Mouse (Mus musculus): ENCODE measurements at regions not wholly inside any gene's neighbourhood (a gene's known extent, or its start where the extent isn't known, plus 50 kb on each side); places are given as distances from the start of the nearest gene placed in this dataset.

DNA sequence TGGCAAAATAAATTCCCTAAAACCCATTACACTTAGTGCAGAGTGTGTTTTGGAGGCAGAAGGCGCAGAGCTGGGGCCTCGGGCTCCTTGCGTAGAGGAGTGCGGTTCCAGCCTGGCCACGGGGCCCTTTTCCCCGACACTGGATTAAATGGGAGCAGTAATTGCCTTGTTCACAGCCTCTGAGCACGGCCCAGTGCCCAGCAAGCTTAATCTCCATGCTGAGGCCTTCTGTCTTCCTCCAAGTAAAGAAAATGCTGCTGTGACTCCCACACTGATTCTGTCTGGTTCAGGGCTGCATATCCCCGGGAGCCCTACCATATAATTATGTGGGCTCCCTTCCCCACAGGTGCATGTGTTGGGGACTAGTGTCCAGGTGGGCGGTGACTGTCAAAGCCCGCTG is 107.5 kb downstream of the Kif26a start:
- no peaks in the 10 kb centered on the region for H3K79me2 ChIP-seq (ENCODE audit: control insufficient read depth, insufficient read depth, low read length)
- H3K4me3 ChIP-seq (ENCODE audit: insufficient read depth, low read depth, low read length) = no peak overlapping the region
- no peaks in the 10 kb centered on the region for H3K36me3 ChIP-seq (ENCODE audit: control insufficient read depth, insufficient read depth, low read length)
- H3K4me1 ChIP-seq (ENCODE audit: control insufficient read depth, insufficient read depth, low read length) = no peaks in the 10 kb centered on the region
- TF ChIP-seq CTCF (IDR thresholded peaks at IDR 0.05; ENCODE audit: low read depth, low read length) (no peak), POLR2A (IDR thresholded peaks at IDR 0.05; ENCODE audit: extremely low read depth, insufficient read depth, low read length) (no peak)
- no peak overlapping the region for H3K27ac ChIP-seq (replicated peaks; ENCODE audit: insufficient read depth, low read depth, low read length)
- 87% methylated on average over 10 of the region's 10 CpGs for WGBS
- no peak for DNase-seq (ENCODE audit: extremely low read depth, low read depth, low spot score)
- H3K9ac ChIP-seq (ENCODE audit: low read depth, low read length) = no peak overlapping the region
- no peaks in the 10 kb centered on the region for H3K27me3 ChIP-seq (ENCODE audit: control insufficient read depth, insufficient read depth, low read length)

DNA sequence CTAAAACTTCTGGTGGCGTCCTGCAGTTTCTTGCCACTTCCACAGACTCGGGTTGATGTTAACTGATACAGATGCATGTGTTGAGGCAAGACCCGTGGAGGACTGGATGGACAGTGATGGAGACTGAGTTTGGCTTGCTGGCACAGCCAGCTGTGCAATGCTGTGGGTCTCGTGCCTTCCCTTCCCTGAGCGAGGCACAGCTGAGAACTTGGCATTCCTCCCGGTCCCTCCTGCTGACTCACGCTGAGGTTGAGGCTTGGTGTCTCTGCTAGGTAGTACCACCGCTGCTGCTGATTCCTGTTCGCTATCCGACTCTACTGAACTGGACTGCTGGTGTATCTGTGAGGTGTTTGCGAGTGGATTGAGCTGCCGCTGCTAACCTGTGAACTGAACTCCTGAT is 109.2 kb downstream of the Kif26a start:
- H3K27me3 ChIP-seq (ENCODE audit: control insufficient read depth, insufficient read depth, low read length) = peaks cover 2% of the 10 kb centered on the region; the same call in 1 of the 2 replicates
- H3K4me1 ChIP-seq (ENCODE audit: control insufficient read depth, insufficient read depth, low read length) = no peaks in the 10 kb centered on the region
- H3K27ac ChIP-seq (replicated peaks; ENCODE audit: insufficient read depth, low read depth, low read length) = no peak overlapping the region
- 81% methylated on average over 12 of the region's 12 CpGs for WGBS
- no peak overlapping the region for H3K4me3 ChIP-seq (ENCODE audit: insufficient read depth, low read depth, low read length)
- TF ChIP-seq POLR2A (IDR thresholded peaks at IDR 0.05; ENCODE audit: extremely low read depth, insufficient read depth, low read length) (no peak), CTCF (IDR thresholded peaks at IDR 0.05; ENCODE audit: low read depth, low read length) (no peak)
- no peaks in the 10 kb centered on the region for H3K36me3 ChIP-seq (ENCODE audit: control insufficient read depth, insufficient read depth, low read length)
- no peak overlapping the region for H3K9ac ChIP-seq (ENCODE audit: low read depth, low read length)
- DNase-seq (ENCODE audit: extremely low read depth, low read depth, low spot score) = no peak
- no peaks in the 10 kb centered on the region for H3K79me2 ChIP-seq (ENCODE audit: control insufficient read depth, insufficient read depth, low read length)

GRCm38 (mm10) chr12:112257691-112258090 is 111.7 kb downstream of the Kif26a start:
- no peaks in the 10 kb centered on the region for H3K4me1 ChIP-seq (ENCODE audit: control insufficient read depth, insufficient read depth, low read length)
- H3K79me2 ChIP-seq (ENCODE audit: control insufficient read depth, insufficient read depth, low read length) = no peaks in the 10 kb centered on the region
- WGBS = 80% methylated on average over 11 of the region's 11 CpGs
- H3K9ac ChIP-seq (ENCODE audit: low read depth, low read length) = no peak overlapping the region
- TF ChIP-seq CTCF (IDR thresholded peaks at IDR 0.05; ENCODE audit: low read depth, low read length) (no peak), POLR2A (IDR thresholded peaks at IDR 0.05; ENCODE audit: extremely low read depth, insufficient read depth, low read length) (no peak)
- H3K36me3 ChIP-seq (ENCODE audit: control insufficient read depth, insufficient read depth, low read length) = no peaks in the 10 kb centered on the region
- H3K27me3 ChIP-seq (ENCODE audit: control insufficient read depth, insufficient read depth, low read length) = peaks cover 5% of the 10 kb centered on the region; the same call in 1 of the 2 replicates
- H3K27ac ChIP-seq (replicated peaks; ENCODE audit: insufficient read depth, low read depth, low read length) = no peak overlapping the region
- no peak for DNase-seq (ENCODE audit: extremely low read depth, low read depth, low spot score)
- no peak overlapping the region for H3K4me3 ChIP-seq (ENCODE audit: insufficient read depth, low read depth, low read length)

DNA sequence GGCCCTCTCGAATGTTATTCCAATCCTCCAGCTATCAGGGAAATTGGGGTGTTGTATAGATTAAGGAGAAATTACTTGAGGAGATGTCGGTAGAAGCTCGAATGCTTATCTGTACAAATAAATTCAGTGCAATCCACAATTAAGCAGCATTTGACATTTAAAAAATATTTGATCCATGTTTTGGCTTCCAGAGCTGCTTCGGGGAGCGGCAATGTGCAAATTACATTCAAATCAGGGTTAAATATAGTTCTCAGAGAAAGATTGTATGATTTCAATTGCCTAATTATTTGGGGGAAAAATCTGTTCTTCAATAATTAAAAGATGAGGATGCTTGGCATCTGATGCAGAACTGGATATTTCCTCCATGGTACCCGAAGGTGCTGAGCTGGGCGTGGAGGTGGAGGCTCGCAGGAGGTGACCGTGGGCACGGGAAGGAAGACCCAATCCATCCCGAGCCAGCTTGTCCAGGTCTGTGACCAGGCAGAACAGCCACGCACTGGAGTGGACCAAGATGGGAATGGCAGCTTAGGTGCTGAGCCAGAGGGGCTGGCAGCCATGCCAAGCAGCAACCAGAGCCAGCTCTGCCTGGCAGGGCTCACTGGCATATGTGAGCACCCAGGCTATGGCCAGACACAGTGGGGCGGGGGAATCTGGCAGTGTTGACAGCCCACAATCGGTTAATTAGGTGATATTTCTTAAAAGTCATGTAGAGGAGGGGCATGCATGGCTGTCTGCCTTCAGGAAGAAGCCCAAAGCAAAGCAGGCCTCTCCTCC is 117.5 kb downstream of the Kif26a start:
- H3K27me3 ChIP-seq (ENCODE audit: control insufficient read depth, insufficient read depth, low read length) = peaks cover 5% of the 10 kb centered on the region; the same call in 1 of the 2 replicates
- no peaks in the 10 kb centered on the region for H3K4me1 ChIP-seq (ENCODE audit: control insufficient read depth, insufficient read depth, low read length)
- H3K4me3 ChIP-seq (ENCODE audit: insufficient read depth, low read depth, low read length) = no peak overlapping the region
- H3K27ac ChIP-seq (replicated peaks; ENCODE audit: insufficient read depth, low read depth, low read length) = no peak overlapping the region
- WGBS = 78% methylated on average over 14 of the region's 14 CpGs
- TF ChIP-seq POLR2A (IDR thresholded peaks at IDR 0.05; ENCODE audit: extremely low read depth, insufficient read depth, low read length) (no peak), CTCF (IDR thresholded peaks at IDR 0.05; ENCODE audit: low read depth, low read length) (no peak)
- H3K36me3 ChIP-seq (ENCODE audit: control insufficient read depth, insufficient read depth, low read length) = no peaks in the 10 kb centered on the region
- no peak overlapping the region for H3K9ac ChIP-seq (ENCODE audit: low read depth, low read length)
- no peak for DNase-seq (ENCODE audit: extremely low read depth, low read depth, low spot score)
- no peaks in the 10 kb centered on the region for H3K79me2 ChIP-seq (ENCODE audit: control insufficient read depth, insufficient read depth, low read length)

- TF ChIP-seq CTCF (IDR thresholded peaks at IDR 0.05; ENCODE audit: low read depth, low read length) = no peak
- no peak for TF ChIP-seq POLR2A (IDR thresholded peaks at IDR 0.05; ENCODE audit: extremely low read depth, insufficient read depth, low read length)
- 52% methylated on average over 7 of the region's 7 CpGs for WGBS
- Histone ChIP-seq H3K36me3 (ENCODE audit: control insufficient read depth, insufficient read depth, low read length) (no peaks in the 10 kb centered on the region), H3K79me2 (ENCODE audit: control insufficient read depth, insufficient read depth, low read length) (no peaks in the 10 kb centered on the region), H3K27me3 (ENCODE audit: control insufficient read depth, insufficient read depth, low read length) (peaks cover 5% of the 10 kb centered on the region; the same call in 1 of the 2 replicates), H3K27ac (replicated peaks; ENCODE audit: insufficient read depth, low read depth, low read length) (no peak overlapping the region), H3K9ac (ENCODE audit: low read depth, low read length) (no peak overlapping the region), H3K4me1 (ENCODE audit: control insufficient read depth, insufficient read depth, low read length) (no peaks in the 10 kb centered on the region), H3K4me3 (ENCODE audit: insufficient read depth, low read depth, low read length) (no peak overlapping the region)
- DNase-seq (ENCODE audit: extremely low read depth, low read depth, low spot score) = no peak
These were observed 118.2 kb downstream of the Kif26a start for GRCm38 (mm10) chr12:112264201-112264600.

GRCm38 (mm10) chr12:112265289-112265969 is 119.4 kb downstream of the Kif26a start:
- H3K9ac ChIP-seq (ENCODE audit: low read depth, low read length) = no peak overlapping the region
- WGBS = 68% methylated on average over 10 of the region's 10 CpGs
- no peak for DNase-seq (ENCODE audit: extremely low read depth, low read depth, low spot score)
- TF ChIP-seq POLR2A (IDR thresholded peaks at IDR 0.05; ENCODE audit: extremely low read depth, insufficient read depth, low read length) (no peak), CTCF (IDR thresholded peaks at IDR 0.05; ENCODE audit: low read depth, low read length) (no peak)
- H3K36me3 ChIP-seq (ENCODE audit: control insufficient read depth, insufficient read depth, low read length) = no peaks in the 10 kb centered on the region
- no peak overlapping the region for H3K27ac ChIP-seq (replicated peaks; ENCODE audit: insufficient read depth, low read depth, low read length)
- H3K4me1 ChIP-seq (ENCODE audit: control insufficient read depth, insufficient read depth, low read length) = no peaks in the 10 kb centered on the region
- H3K27me3 ChIP-seq (ENCODE audit: control insufficient read depth, insufficient read depth, low read length) = 0 out of 2 replicates have a peak, but pooled peaks cover 1% of the 10 kb centered on the region
- no peaks in the 10 kb centered on the region for H3K79me2 ChIP-seq (ENCODE audit: control insufficient read depth, insufficient read depth, low read length)
- no peak overlapping the region for H3K4me3 ChIP-seq (ENCODE audit: insufficient read depth, low read depth, low read length)
